Mouse (Mus musculus) thymus, postnatal 10 days (tissue): ENCODE measurements around the gene Ptch1.

ENCODE experiments used
- DNase-seq, 2 experiments: peaks; one replicate each; pipeline ENCODE4 v3.0.0; 2021; ENCODE audit warnings: low spot score in 2 of 2

Ptch1 gene

GRCm38 (mm10) chr13:63573256-63573835 lies at the start of gene Ptch1:
Ptch1 (minus strand) TSS chr13:63573598.
- DNase-seq, result peak; percentile 11 to 21

- DNase-seq, result no peak
Measured at GRCm38 (mm10) chr13:63621301-63621700, 47.9 kb upstream of the Ptch1 start.

DNA sequence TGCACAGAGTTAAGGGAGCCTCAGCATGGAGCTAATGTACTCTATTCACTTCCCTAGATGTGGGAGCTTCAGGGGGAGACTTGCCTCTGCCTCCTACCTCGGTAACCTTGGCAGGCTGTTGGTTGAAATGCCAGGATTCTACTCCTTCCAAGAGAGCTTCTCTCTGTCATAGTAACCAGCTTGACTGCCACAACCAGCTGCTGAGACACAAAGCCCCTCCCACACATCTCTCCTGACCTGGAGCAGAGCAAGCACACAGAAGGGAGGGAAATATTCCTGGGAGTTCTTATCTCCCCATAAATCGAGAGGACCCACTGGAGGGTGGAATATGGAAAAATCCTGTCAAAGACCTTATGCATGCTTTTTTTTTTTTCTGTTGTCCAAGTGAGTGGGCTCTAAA lies 39.8 kb upstream of the Ptch1 start:
- DNase-seq, result no peak

GRCm38 (mm10) chr13:63609734-63610133 lies 36.3 kb upstream of the Ptch1 start:
- DNase-seq, result no peak

GRCm38 (mm10) chr13:63597593-63597992 lies 24.2 kb upstream of the Ptch1 start:
- DNase-seq, result no peak

- DNase-seq, result no peak
Measured at GRCm38 (mm10) chr13:63595869-63596268, 22.5 kb upstream of the Ptch1 start.

DNA sequence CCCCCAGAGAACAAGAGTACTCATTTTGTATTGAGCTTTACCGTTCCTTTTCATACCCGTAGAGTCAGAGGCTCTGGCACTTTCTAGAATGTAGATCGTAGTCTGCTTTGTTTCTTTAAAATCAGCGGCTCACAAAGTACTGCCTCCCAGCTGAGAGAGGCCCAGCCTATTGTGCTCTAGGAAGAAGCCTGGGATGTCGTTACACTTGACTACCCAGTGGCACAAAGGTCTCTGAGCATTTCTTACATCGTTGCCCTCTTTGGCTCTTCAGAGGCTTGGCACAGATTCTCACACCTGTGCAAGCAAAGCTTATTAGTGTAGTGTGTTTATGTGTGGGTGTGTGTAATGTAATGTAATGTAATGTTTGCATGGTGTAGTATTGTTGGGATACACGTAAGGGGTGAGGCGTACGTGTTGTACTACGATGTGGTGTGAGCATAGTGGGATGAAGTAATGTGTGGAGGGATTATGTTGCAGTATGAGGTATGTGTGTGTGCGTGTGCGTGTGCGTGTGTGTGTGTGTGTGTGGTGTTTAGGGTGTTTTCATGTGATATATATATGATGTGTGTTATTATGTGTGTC lies 20.2 kb upstream of the Ptch1 start:
- no peak for DNase-seq

DNA sequence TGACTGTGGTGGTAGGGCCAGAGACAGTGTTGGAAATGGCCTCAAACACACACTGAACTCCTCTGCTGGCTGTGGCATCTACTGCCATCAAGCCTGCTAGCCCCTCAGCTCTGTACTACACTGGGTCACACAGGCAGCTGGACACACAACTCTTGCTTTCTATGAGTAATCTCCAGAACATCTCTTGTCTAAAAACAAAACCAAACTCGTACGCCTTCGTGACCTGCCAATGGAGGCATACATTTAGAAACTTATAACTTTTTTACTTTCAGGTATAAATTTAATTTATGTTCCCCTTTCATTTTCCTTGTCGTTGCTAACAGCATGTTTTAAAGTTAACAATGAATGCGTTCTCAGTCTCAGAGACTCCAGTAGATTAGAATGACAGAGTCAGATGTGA lies 19.4 kb upstream of the Ptch1 start:
- DNase-seq, result no peak

DNA sequence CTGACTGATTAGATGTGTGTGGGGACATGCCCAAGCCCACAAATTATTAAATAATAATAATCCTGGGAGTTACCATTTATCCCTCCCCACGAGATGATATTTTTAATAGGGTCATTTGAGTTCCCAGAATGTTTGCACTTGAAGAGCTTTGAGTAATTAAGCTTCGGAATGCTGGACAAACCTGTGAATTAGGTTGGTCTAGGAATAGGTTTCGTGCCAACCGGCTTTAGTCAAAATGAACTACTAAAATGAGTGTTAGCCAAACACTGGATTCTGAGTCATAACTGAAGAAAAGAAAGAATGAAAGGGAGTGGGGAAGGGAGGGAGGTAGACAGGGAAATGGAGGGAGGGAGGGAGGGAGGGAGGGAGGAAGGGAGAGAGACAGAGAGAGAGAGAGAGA lies 1.2 kb upstream of the Ptch1 start:
- DNase-seq, result no peak

GRCm38 (mm10) chr13:63572453-63573255 lies 744 bp downstream of the Ptch1 start:
- peak; percentile 28 to 43 for DNase-seq

GRCm38 (mm10) chr13:63572111-63572452 lies 1.3 kb downstream of the Ptch1 start:
- DNase-seq, result no peak

DNA sequence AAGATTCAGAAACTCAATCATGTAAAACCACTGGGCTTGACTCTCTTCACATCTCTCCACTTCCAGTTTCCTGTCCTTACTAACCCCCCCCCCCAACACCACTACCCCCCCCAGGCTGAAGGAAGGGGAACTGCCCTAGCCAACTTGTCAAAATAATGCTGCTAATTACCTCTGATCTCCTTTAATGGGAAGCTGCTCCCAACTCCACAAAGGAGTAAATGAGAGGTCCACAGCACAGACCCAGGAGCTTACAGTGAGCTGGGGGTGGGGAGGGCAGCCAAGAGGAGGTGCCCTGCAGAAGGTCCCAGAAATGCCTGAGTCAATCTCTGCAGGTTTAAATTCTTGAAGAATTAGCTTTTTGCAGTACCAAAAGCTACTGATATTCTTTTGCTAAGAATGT lies 2.9 kb downstream of the Ptch1 start:
- DNase-seq, result no peak

DNA sequence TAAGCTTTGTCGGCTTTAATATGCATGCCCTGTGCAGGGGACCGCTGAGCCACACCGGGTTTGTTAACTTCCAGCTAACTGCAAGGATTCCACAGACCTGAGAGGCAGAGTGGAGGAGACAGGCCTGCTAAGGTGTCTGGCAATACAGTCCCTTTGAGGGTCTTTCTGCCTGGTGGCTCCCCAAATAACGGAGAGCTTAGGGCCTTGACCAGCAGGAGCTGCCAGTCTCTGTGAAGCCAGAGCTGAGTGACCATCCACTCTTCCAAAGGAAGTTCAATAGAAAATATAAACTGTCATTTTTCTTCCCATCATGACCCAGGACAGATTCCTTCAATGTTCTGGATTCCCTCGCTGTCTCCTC lies 4.0 kb downstream of the Ptch1 start:
- DNase-seq, result no peak

DNA sequence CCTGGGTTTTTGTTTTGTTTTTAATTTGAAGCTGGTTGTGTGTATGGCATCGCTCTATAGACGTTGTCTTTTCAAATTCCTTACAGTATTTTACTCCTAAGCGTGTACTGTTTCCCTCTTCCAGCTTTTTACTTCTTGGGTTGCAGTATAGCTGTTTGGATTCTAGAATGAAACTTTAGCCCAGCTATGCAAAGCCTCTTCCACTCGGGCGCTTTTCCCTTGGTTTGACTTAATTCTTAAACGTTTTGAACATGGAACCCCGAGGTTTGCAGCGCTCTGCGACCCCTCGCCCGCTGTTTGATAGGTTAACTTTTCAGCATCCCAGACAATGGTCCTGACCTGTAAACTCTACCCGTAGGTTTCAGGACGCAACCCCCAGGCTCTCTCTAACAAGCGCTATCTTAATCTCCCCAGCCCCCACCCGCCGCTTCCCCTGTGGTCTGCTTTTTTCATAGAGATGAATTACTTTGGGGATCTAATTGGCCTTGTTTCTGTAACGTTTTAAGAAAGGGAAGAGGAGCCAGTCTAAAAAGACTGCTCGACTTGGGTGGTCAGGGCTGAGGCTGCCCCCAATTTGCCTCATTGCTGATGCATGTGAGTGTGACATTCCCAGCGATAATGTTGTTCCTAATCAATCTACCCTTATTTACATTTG lies 4.5 kb downstream of the Ptch1 start:
- no peak for DNase-seq

DNA sequence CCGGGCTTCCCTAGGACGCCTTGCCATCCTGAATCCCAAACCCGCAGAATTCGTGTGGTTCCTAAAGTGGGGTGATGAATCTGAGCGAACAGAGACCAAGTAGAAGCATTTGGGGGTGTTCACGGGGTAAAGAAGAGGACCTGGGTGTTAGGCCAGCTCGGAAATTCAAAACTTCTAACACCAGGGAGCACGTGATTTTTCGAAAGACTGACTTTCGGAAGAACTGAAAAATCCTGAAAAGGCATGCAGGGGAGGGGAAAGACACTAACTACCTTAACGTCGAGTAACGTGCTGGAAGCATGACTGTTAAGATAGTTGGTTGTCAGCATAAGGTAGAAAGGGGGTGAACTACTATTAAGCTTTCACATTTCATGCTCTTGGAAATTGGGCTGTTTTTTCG lies 5.1 kb downstream of the Ptch1 start:
- no peak for DNase-seq

DNA sequence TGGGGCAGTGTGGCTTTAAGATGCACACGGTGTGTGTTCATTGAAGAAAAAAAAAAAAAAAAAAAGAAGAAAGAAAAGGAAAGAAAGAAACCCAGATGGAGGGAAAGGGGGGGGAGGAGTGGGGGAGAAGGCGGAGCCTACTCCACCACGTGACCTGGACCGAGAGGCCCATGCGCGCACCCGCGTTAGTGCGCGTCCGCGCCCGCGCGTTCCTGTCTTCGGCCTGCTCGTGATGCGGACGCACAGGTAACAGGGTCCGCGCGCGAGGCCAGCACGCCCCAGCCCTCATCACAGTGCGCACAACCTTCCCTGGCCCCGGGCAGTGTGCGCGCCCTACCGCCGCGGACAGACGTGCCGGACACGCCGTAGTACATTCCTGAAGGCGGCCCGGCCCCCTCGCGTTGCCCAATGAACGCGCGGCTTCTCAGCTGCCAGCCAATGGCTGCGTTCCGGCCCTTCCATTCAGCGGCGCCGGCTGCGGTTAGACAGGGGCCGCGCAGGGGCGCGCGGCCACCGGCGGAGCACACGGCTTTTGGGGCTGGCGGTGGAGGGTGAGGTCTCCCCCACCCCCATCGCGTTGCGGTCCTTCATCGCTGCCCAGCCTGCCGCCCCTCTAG lies 5.6 kb downstream of the Ptch1 start:
- DNase-seq, result peak; percentile 77 to 85

DNA sequence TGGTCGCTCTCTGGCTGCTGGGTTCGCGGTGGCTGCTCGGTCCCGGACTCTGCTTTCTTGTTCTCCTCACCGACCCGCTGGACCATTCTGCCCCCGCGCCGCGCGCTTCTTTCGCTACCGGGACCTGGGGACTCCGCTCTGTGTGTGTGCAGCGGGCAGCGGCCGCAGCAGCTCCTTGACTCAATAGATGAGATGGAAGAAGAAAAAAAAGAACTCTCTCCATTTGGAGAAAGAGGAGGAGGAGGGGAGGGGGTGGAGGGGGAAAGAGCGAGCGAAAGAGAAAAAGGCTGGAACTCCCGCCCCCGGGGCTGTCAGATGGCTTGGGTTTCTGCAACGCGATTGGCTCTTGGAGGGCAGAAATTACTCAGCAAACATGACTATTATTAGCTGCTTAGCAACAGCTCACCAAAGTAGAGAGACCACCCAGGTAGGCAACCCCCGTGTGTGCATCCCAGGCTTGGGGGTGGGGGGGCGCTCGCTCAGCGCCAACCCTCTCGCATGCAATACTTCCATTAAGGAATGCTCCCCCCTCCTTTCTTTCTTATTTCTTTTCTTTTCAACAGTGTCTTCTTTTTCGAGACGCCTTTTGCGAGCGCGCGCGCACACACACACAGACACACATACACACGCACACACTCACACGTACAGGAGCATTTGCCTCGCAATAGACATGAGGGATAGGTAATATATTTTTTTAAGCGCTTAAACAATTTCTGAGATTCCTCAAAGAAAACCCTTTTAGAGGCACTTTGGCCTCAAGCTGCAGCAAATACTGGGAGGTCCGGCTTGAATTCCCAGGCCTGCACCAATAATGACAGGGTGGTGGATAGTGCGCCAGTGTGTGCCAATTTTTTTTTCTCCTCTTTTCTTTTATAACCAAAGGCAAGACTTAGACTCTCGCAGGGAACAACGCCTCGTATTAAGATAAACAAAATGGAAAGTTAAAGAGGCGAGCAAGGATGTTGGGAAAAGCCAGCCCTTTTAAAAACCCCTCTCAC lies 7.1 kb downstream of the Ptch1 start:
- peak; percentile 46 to 47 for DNase-seq

GRCm38 (mm10) chr13:63565320-63566017 lies 7.9 kb downstream of the Ptch1 start:
- DNase-seq, result peak; percentile 35

- DNase-seq, result peak; percentile 45 to 46
Measured at GRCm38 (mm10) chr13:63564626-63565319, 8.6 kb downstream of the Ptch1 start.
